Mouse (Mus musculus): ENCODE measurements around the gene Gcfc2. TPM values are rescaled to one million over a fixed set of nuclear protein-coding genes. Genes with fewer than 3 reads are reported as not detected.

The Gcfc2 gene
- polyA plus RNA-seq, 1 experiment from 2014 or later: 7.7 TPM

GRCm38 (mm10) chr6:81941718-81942117 is 18.2 kb downstream of the Gcfc2 start:
- DNase-seq (ENCODE audit: low spot score) (no peak), ATAC-seq (ENCODE audit: low FRiP score) (no peak)
- no peaks in the 10 kb centered on the region for H3K4me1 ChIP-seq (replicated peaks; ENCODE audit: control insufficient read depth, insufficient read depth, low read length)
- no peak overlapping the region for H3K4me2 ChIP-seq (replicated peaks)
- no peak overlapping the region for H3K9ac ChIP-seq
- no peak overlapping the region for H3K27ac ChIP-seq
- H3K9me3 ChIP-seq (ENCODE audit: control insufficient read depth, low read length): no peaks in the 10 kb centered on the region
- WGBS: 93% methylated on average over 5 of the region's 5 CpGs
- H3K36me3 ChIP-seq (replicated peaks; ENCODE audit: control insufficient read depth, insufficient read depth): peaks cover 95% of the 10 kb centered on the region
- H3K27me3 ChIP-seq (ENCODE audit: control insufficient read depth, insufficient read depth, low read length): no peaks in the 10 kb centered on the region
- H3K4me3 ChIP-seq (replicated peaks; ENCODE audit: low read length): no peak overlapping the region

GRCm38 (mm10) chr6:81943281-81943680 is 19.8 kb downstream of the Gcfc2 start:
- Histone ChIP-seq H3K4me2 (replicated peaks) (no peak overlapping the region), H3K27ac (no peak overlapping the region), H3K36me3 (replicated peaks; ENCODE audit: control insufficient read depth, insufficient read depth) (peaks cover 95% of the 10 kb centered on the region), H3K4me1 (replicated peaks; ENCODE audit: control insufficient read depth, insufficient read depth, low read length) (no peaks in the 10 kb centered on the region), H3K4me3 (replicated peaks; ENCODE audit: low read length) (no peak overlapping the region), H3K9me3 (ENCODE audit: control insufficient read depth, low read length) (no peaks in the 10 kb centered on the region), H3K27me3 (ENCODE audit: control insufficient read depth, insufficient read depth, low read length) (no peaks in the 10 kb centered on the region), H3K9ac (no peak overlapping the region)
- no peak for DNase-seq (ENCODE audit: low spot score)
- 89% methylated on average over 2 of the region's 2 CpGs for WGBS
- ATAC-seq (ENCODE audit: low FRiP score): no peak

GRCm38 (mm10) chr6:81944432-81944831 is 21.0 kb downstream of the Gcfc2 start:
- WGBS: 95% methylated on average over 3 of the region's 3 CpGs
- H3K36me3 ChIP-seq (replicated peaks; ENCODE audit: control insufficient read depth, insufficient read depth): peaks cover 99% of the 10 kb centered on the region
- H3K9ac ChIP-seq: no peak overlapping the region
- no peaks in the 10 kb centered on the region for H3K4me1 ChIP-seq (replicated peaks; ENCODE audit: control insufficient read depth, insufficient read depth, low read length)
- DNase-seq (ENCODE audit: low spot score) (no peak), ATAC-seq (ENCODE audit: low FRiP score) (no peak)
- H3K4me3 ChIP-seq (replicated peaks; ENCODE audit: low read length): no peak overlapping the region
- H3K27ac ChIP-seq: no peak overlapping the region
- H3K27me3 ChIP-seq (ENCODE audit: control insufficient read depth, insufficient read depth, low read length): no peaks in the 10 kb centered on the region
- H3K9me3 ChIP-seq (ENCODE audit: control insufficient read depth, low read length): no peaks in the 10 kb centered on the region
- H3K4me2 ChIP-seq (replicated peaks): no peak overlapping the region

DNA sequence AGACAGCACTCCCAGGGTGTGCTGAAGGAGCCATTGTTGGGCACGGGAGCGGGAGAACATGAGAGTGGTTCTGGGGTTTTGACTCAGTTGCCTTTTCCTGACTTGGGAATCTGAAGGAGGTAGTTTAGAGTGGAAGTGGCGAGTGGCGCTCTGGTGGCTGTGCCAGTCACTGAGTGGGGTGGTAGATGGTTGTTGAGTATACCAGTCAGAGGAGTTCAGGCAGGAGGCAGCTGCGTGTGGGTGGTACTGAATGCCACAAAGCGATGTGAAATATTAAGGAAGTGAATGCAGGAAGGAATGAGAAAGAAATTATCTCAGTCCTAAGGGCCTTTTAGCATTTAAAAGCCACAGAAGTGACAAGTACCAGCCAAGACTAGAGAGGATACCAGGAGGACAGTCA is 23.4 kb downstream of the Gcfc2 start:
- 99% methylated on average over 6 of the region's 6 CpGs for WGBS
- no peak overlapping the region for H3K9ac ChIP-seq
- no peak overlapping the region for H3K27ac ChIP-seq
- no peak overlapping the region for H3K4me3 ChIP-seq (replicated peaks; ENCODE audit: low read length)
- no peaks in the 10 kb centered on the region for H3K27me3 ChIP-seq (ENCODE audit: control insufficient read depth, insufficient read depth, low read length)
- DNase-seq (ENCODE audit: low spot score) (no peak), ATAC-seq (ENCODE audit: low FRiP score) (no peak)
- no peaks in the 10 kb centered on the region for H3K4me1 ChIP-seq (replicated peaks; ENCODE audit: control insufficient read depth, insufficient read depth, low read length)
- H3K36me3 ChIP-seq (replicated peaks; ENCODE audit: control insufficient read depth, insufficient read depth): peaks cover 97% of the 10 kb centered on the region
- no peak overlapping the region for H3K4me2 ChIP-seq (replicated peaks)
- no peaks in the 10 kb centered on the region for H3K9me3 ChIP-seq (ENCODE audit: control insufficient read depth, low read length)

- H3K27ac ChIP-seq: no peak overlapping the region
- H3K4me1 ChIP-seq (replicated peaks; ENCODE audit: control insufficient read depth, insufficient read depth, low read length): no peaks in the 10 kb centered on the region
- H3K36me3 ChIP-seq (replicated peaks; ENCODE audit: control insufficient read depth, insufficient read depth): peaks cover 74% of the 10 kb centered on the region
- H3K4me3 ChIP-seq (replicated peaks; ENCODE audit: low read length): no peak overlapping the region
- no peak overlapping the region for H3K4me2 ChIP-seq (replicated peaks)
- no peaks in the 10 kb centered on the region for H3K9me3 ChIP-seq (ENCODE audit: control insufficient read depth, low read length)
- no peak for DNase-seq (ENCODE audit: low spot score)
- ATAC-seq (ENCODE audit: low FRiP score): no peak
- H3K9ac ChIP-seq: no peak overlapping the region
- 88% methylated on average over 5 of the region's 5 CpGs for WGBS
- no peaks in the 10 kb centered on the region for H3K27me3 ChIP-seq (ENCODE audit: control insufficient read depth, insufficient read depth, low read length)
Observed at GRCm38 (mm10) chr6:81955133-81955532, 31.7 kb downstream of the Gcfc2 start.

GRCm38 (mm10) chr6:81956399-81956798 is 32.9 kb downstream of the Gcfc2 start:
- no peak overlapping the region for H3K9ac ChIP-seq
- WGBS: 90% methylated on average over 4 of the region's 4 CpGs

GRCm38 (mm10) chr6:81957992-81958391 is 34.5 kb downstream of the Gcfc2 start:
- H3K27ac ChIP-seq: no peak overlapping the region
- no peak overlapping the region for H3K4me2 ChIP-seq (replicated peaks)
- DNase-seq (ENCODE audit: low spot score) (no peak), ATAC-seq (ENCODE audit: low FRiP score) (no peak)
- H3K9ac ChIP-seq: no peak overlapping the region
- no peaks in the 10 kb centered on the region for H3K9me3 ChIP-seq (ENCODE audit: control insufficient read depth, low read length)
- 91% methylated on average over 11 of the region's 11 CpGs for WGBS
- no peaks in the 10 kb centered on the region for H3K27me3 ChIP-seq (ENCODE audit: control insufficient read depth, insufficient read depth, low read length)
- peaks cover 78% of the 10 kb centered on the region for H3K36me3 ChIP-seq (replicated peaks; ENCODE audit: control insufficient read depth, insufficient read depth)
- no peaks in the 10 kb centered on the region for H3K4me1 ChIP-seq (replicated peaks; ENCODE audit: control insufficient read depth, insufficient read depth, low read length)
- no peak overlapping the region for H3K4me3 ChIP-seq (replicated peaks; ENCODE audit: low read length)

More at GRCm38 (mm10) chr6:81956399-81956798, 32.9 kb downstream of the Gcfc2 start:
- H3K27ac ChIP-seq: no peak overlapping the region
- peaks cover 76% of the 10 kb centered on the region for H3K36me3 ChIP-seq (replicated peaks; ENCODE audit: control insufficient read depth, insufficient read depth)
- H3K27me3 ChIP-seq (ENCODE audit: control insufficient read depth, insufficient read depth, low read length): no peaks in the 10 kb centered on the region
- ATAC-seq (ENCODE audit: low FRiP score): no peak
- no peak overlapping the region for H3K4me3 ChIP-seq (replicated peaks; ENCODE audit: low read length)
- no peaks in the 10 kb centered on the region for H3K9me3 ChIP-seq (ENCODE audit: control insufficient read depth, low read length)
- no peak for DNase-seq (ENCODE audit: low spot score)
- H3K4me2 ChIP-seq (replicated peaks): no peak overlapping the region
- H3K4me1 ChIP-seq (replicated peaks; ENCODE audit: control insufficient read depth, insufficient read depth, low read length): no peaks in the 10 kb centered on the region

DNA sequence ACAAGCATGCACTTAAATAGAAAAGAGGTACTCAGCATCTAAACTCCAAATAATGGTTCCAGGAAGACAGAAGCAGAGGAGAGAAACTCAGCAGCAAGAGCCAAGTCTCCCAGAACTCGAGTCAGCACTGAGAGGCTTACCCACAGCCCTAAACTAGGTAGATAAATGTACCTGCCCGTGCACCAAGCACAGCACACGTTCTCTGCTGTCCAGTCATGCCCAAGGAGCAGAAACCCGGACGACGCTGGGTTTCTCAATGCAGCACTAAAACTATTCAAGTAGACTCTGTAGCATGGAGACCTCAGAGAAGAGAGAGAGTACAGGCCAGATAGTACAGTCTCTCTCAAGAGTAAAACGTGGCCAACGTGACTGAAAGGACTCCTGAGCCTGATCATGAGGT is 36.4 kb downstream of the Gcfc2 start:
- Histone ChIP-seq H3K4me1 (replicated peaks; ENCODE audit: control insufficient read depth, insufficient read depth, low read length) (peaks cover 6% of the 10 kb centered on the region), H3K27ac (no peak overlapping the region), H3K9me3 (ENCODE audit: control insufficient read depth, low read length) (no peaks in the 10 kb centered on the region), H3K36me3 (replicated peaks; ENCODE audit: control insufficient read depth, insufficient read depth) (peaks cover 79% of the 10 kb centered on the region), H3K4me3 (replicated peaks; ENCODE audit: low read length) (no peak overlapping the region), H3K4me2 (replicated peaks) (no peak overlapping the region), H3K27me3 (ENCODE audit: control insufficient read depth, insufficient read depth, low read length) (no peaks in the 10 kb centered on the region), H3K9ac (no peak overlapping the region)
- DNase-seq (ENCODE audit: low spot score) (no peak), ATAC-seq (ENCODE audit: low FRiP score) (no peak)
- 95% methylated on average over 8 of the region's 8 CpGs for WGBS

- Histone ChIP-seq H3K4me2 (replicated peaks) (no peak overlapping the region), H3K4me1 (replicated peaks; ENCODE audit: control insufficient read depth, insufficient read depth, low read length) (peaks cover 10% of the 10 kb centered on the region), H3K36me3 (replicated peaks; ENCODE audit: control insufficient read depth, insufficient read depth) (peaks cover 77% of the 10 kb centered on the region), H3K27me3 (ENCODE audit: control insufficient read depth, insufficient read depth, low read length) (no peaks in the 10 kb centered on the region), H3K4me3 (replicated peaks; ENCODE audit: low read length) (no peak overlapping the region), H3K27ac (no peak overlapping the region), H3K9ac (no peak overlapping the region), H3K9me3 (ENCODE audit: control insufficient read depth, low read length) (no peaks in the 10 kb centered on the region)
- DNase-seq (ENCODE audit: low spot score) (no peak), ATAC-seq (ENCODE audit: low FRiP score) (no peak)
- WGBS: 95% methylated on average over 1 of the region's 1 CpGs
Observed at GRCm38 (mm10) chr6:81960284-81960683, 36.8 kb downstream of the Gcfc2 start.

Measured in hindbrain, embryonic 14.5 days (tissue).